Mouse (Mus musculus) MEL (cell line): ENCODE results near the gene Dapl1. TPM values are rescaled to one million over a fixed set of nuclear protein-coding genes. Genes with fewer than 3 reads are reported as not detected.

Experiments used
- DNase-seq: peaks from one replicate; pipeline ENCODE4 v3.0.0; 2011; ENCODE audit warnings: low read depth, low spot score
- H3K27ac ChIP-seq: 2 replicates; pipeline ENCODE4 v1.5.1; 2012; ENCODE audit warnings: low read depth, mild to moderate bottlenecking, control low read depth, low read length, moderate library complexity; ENCODE audit not compliant: control insufficient read depth
- H3K27me3 ChIP-seq, 2 experiments: fragments of 150-350 bp in 1 of 2; sonication (generic) in 1 of 2; 2 replicates each; pipeline ENCODE4 v1.6.1; 2012; ENCODE audit warnings: low read length in 2 of 2, mild to moderate bottlenecking in 2 of 2, improper control_type of control experiment in 1 of 2, moderate library complexity in 1 of 2; ENCODE audit not compliant: insufficient read depth in 2 of 2, control insufficient read depth in 1 of 2
- H3K36me3 ChIP-seq, 2 experiments: 2 replicates each; pipeline ENCODE4 v1.6.1; 2012 to 2014; ENCODE audit warnings: low read length in 2 of 2, improper control_type of control experiment in 1 of 2, inconsistent platforms in 1 of 2, mild to moderate bottlenecking in 1 of 2; ENCODE audit not compliant: insufficient read depth in 2 of 2, control insufficient read depth in 1 of 2
- H3K4me1 ChIP-seq, 2 experiments: fragments of 150-350 bp in 1 of 2; sonication (generic) in 1 of 2; 2 replicates each; pipeline ENCODE4 v1.6.1; 2012; ENCODE audit warnings: low read length in 2 of 2, improper control_type of control experiment in 1 of 2, mild to moderate bottlenecking in 1 of 2; ENCODE audit not compliant: insufficient read depth in 2 of 2, control insufficient read depth in 1 of 2
- H3K4me3 ChIP-seq, 2 experiments: fragments of 150-350 bp in 1 of 2; sonication (generic) in 1 of 2; 2 replicates each; pipeline ENCODE4 v1.5.1; 2012; ENCODE audit warnings: low read depth in 2 of 2, low read length in 2 of 2, mild to moderate bottlenecking in 2 of 2, moderate library complexity in 2 of 2, control low read depth in 1 of 2, improper control_type of control experiment in 1 of 2; ENCODE audit not compliant: control insufficient read depth in 1 of 2, insufficient read depth in 1 of 2
- H3K79me2 ChIP-seq: 2 replicates; pipeline ENCODE4 v1.6.1; 2012; ENCODE audit warnings: mild to moderate bottlenecking, low read length, moderate library complexity; ENCODE audit not compliant: control insufficient read depth, poor library complexity, insufficient read depth
- H3K9ac ChIP-seq: 2 replicates; pipeline ENCODE4 v1.6.1; 2012; ENCODE audit warnings: low read depth, mild to moderate bottlenecking, control low read depth, low read length, moderate library complexity; ENCODE audit not compliant: control insufficient read depth, poor library complexity, severe bottlenecking
- H3K9me3 ChIP-seq: fragments of 150-350 bp; sonication (generic); replicated peaks from 2 replicates; pipeline ENCODE4 v1.6.1; 2012; ENCODE audit warnings: mild to moderate bottlenecking, low read length, improper control_type of control experiment, moderate library complexity; ENCODE audit not compliant: insufficient read depth
- CHD2 ChIP-seq: IDR thresholded peaks from 2 replicates; pipeline ENCODE4 v1.6.1; 2011; ENCODE audit warnings: low read length, improper control_type of control experiment
- E2F4 ChIP-seq: IDR thresholded peaks from 2 replicates; pipeline ENCODE4 v1.6.1; 2011; ENCODE audit warnings: low read depth, low read length, improper control_type of control experiment, borderline replicate concordance
- ELF1 ChIP-seq: IDR thresholded peaks from 2 replicates; pipeline ENCODE4 v1.6.1; 2014; ENCODE audit warnings: low read depth, mild to moderate bottlenecking, inconsistent platforms, low read length, improper control_type of control experiment, moderate library complexity
- ETS1 ChIP-seq: IDR thresholded peaks from 2 replicates; pipeline ENCODE4 v1.6.1; 2012; ENCODE audit warnings: low read depth, mild to moderate bottlenecking, inconsistent platforms, low read length, improper control_type of control experiment, moderate library complexity
- GABPA ChIP-seq: IDR thresholded peaks from 2 replicates; pipeline ENCODE4 v1.6.1; 2012; ENCODE audit warnings: low read depth, mild to moderate bottlenecking, inconsistent platforms, low read length, improper control_type of control experiment, moderate library complexity
- KAT2A ChIP-seq: conservative IDR thresholded peaks from 2 replicates; pipeline ENCODE4 v1.6.1; 2012; ENCODE audit warnings: low read depth, low read length, improper control_type of control experiment, inconsistent platforms
- MAX ChIP-seq: IDR thresholded peaks from 2 replicates; pipeline ENCODE4 v1.6.1; 2011; ENCODE audit warnings: low read length, improper control_type of control experiment
- MAZ ChIP-seq: IDR thresholded peaks from 2 replicates; pipeline ENCODE4 v1.6.1; 2012; ENCODE audit warnings: low read depth, mild to moderate bottlenecking, inconsistent platforms, low read length, improper control_type of control experiment
- MYB ChIP-seq: IDR thresholded peaks from 2 replicates; pipeline ENCODE4 v1.6.1; 2011; ENCODE audit warnings: mild to moderate bottlenecking, low read depth, low read length, improper control_type of control experiment
- NRF1 ChIP-seq: IDR thresholded peaks from 2 replicates; pipeline ENCODE4 v1.6.1; 2014; ENCODE audit warnings: low read depth, mild to moderate bottlenecking, inconsistent platforms, low read length, improper control_type of control experiment, moderate library complexity; ENCODE audit not compliant: poor library complexity, insufficient read depth, severe bottlenecking
- POLR2A ChIP-seq, 2 experiments: IDR thresholded peaks; 2 replicates each; pipeline ENCODE4 v1.6.1; 2011 to 2012; ENCODE audit warnings: low read length in 2 of 2, mild to moderate bottlenecking in 2 of 2, control low read depth in 1 of 2, improper control_type of control experiment in 1 of 2, low read depth in 1 of 2, moderate library complexity in 1 of 2; ENCODE audit not compliant: control insufficient read depth in 1 of 2, insufficient read depth in 1 of 2, poor library complexity in 1 of 2
- POLR2AphosphoS5 ChIP-seq: IDR thresholded peaks from 2 replicates; pipeline ENCODE4 v1.6.1; 2012; ENCODE audit warnings: low read depth, borderline replicate concordance, mild to moderate bottlenecking, inconsistent platforms, low read length, moderate library complexity, mixed read lengths
- SIN3A ChIP-seq: IDR thresholded peaks from 2 replicates; pipeline ENCODE4 v1.6.1; 2012; ENCODE audit warnings: low read length, improper control_type of control experiment, inconsistent platforms
- SMC3 ChIP-seq: IDR thresholded peaks from 2 replicates; pipeline ENCODE4 v1.6.1; 2011; ENCODE audit warnings: low read depth, low read length, improper control_type of control experiment
- TBP ChIP-seq: IDR thresholded peaks from 2 replicates; pipeline ENCODE4 v1.8.0; 2011; ENCODE audit warnings: low read depth, low read length, improper control_type of control experiment
- TCF12 ChIP-seq: IDR thresholded peaks from 2 replicates; pipeline ENCODE4 v1.6.1; 2014; ENCODE audit warnings: low read depth, mild to moderate bottlenecking, inconsistent platforms, low read length, improper control_type of control experiment, moderate library complexity
- UBTF ChIP-seq: IDR thresholded peaks from 2 replicates; pipeline ENCODE4 v1.6.1; 2012; ENCODE audit warnings: low read depth, mild to moderate bottlenecking, inconsistent platforms, low read length, improper control_type of control experiment, moderate library complexity, borderline replicate concordance; ENCODE audit not compliant: insufficient read depth
- USF1 ChIP-seq: IDR thresholded peaks from 2 replicates; pipeline ENCODE4 v1.6.1; 2014; ENCODE audit warnings: low read depth, mild to moderate bottlenecking, inconsistent platforms, low read length, improper control_type of control experiment, moderate library complexity
- ZC3H11A ChIP-seq: IDR thresholded peaks from 2 replicates; pipeline ENCODE4 v1.6.1; 2012; ENCODE audit warnings: low read depth, mild to moderate bottlenecking, inconsistent platforms, low read length, improper control_type of control experiment
- ZKSCAN1 ChIP-seq: IDR thresholded peaks from 2 replicates; pipeline ENCODE4 v1.6.1; 2012; ENCODE audit warnings: low read depth, mild to moderate bottlenecking, inconsistent platforms, low read length, improper control_type of control experiment, moderate library complexity
- ZNF384 ChIP-seq: IDR thresholded peaks from 2 replicates; pipeline ENCODE4 v1.6.1; 2012; ENCODE audit warnings: low read depth, mild to moderate bottlenecking, inconsistent platforms, low read length, improper control_type of control experiment
- polyA plus RNA-seq, 2 experiments: library from polyadenylated mRNA; stranded (reverse) in 1 of 2; unstranded in 1 of 2; fragments of >175 nt in 1 of 2; fragments of >200 nt in 1 of 2; gene quantifications; 2 replicates each; pipeline versions ENCODE4 v1.2.1 to v1.2.4; 2012; ENCODE audit warnings: low replicate concordance in 2 of 2, low read depth in 1 of 2; ENCODE audit not compliant: insufficient read length in 2 of 2, insufficient read depth in 1 of 2, missing spikeins in 1 of 2
- total RNA-seq: library from RNA; depleted of rRNA; stranded (reverse); fragments of 300-350 nt; gene quantifications from 2 replicates; pipeline ENCODE4 v1.2.3, GENCODE M21; 2012

The Dapl1 gene
- total and polyA plus RNA-seq, 3 experiments, result not detected

DNA sequence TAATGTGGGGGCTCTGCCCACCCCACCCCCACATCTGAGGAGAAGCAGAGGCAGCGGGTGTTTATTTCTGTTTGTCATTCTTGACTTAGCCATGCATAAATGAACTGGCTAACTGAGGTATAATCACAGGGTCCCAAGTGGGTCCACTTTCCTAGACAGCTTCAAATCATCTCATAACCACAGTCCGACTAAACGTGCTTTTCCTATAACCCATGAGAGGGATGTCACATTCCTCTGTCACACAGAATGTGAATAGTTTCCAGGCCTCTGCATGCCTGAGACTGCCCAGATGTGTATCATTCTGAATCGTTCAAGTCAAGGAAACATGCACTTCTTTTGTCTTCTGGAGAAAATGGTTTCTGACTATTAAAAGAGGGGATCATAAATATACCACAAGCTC is 17.4 kb upstream of the Dapl1 start:
- H3K4me3 ChIP-seq, result no peak overlapping the region
- H3K27me3 ChIP-seq, result no peaks in the 10 kb centered on the region
- H3K9me3 ChIP-seq, result no peaks in the 10 kb centered on the region
- H3K4me1 ChIP-seq, result no peaks in the 10 kb centered on the region
- H3K27ac ChIP-seq, result no peak overlapping the region
- DNase-seq, result no peak
- H3K9ac ChIP-seq, result no peak overlapping the region
- TF ChIP-seq SIN3A (no peak), ZNF384 (no peak), ZKSCAN1 (no peak), SMC3 (no peak), E2F4 (no peak), KAT2A (no peak), NRF1 (no peak), GABPA (no peak), MAZ (no peak)
- TF ChIP-seq, all 39 proteins: peak for 0
- Histone ChIP-seq H3K36me3 (no peaks in the 10 kb centered on the region), H3K79me2 (no peaks in the 10 kb centered on the region)

DNA sequence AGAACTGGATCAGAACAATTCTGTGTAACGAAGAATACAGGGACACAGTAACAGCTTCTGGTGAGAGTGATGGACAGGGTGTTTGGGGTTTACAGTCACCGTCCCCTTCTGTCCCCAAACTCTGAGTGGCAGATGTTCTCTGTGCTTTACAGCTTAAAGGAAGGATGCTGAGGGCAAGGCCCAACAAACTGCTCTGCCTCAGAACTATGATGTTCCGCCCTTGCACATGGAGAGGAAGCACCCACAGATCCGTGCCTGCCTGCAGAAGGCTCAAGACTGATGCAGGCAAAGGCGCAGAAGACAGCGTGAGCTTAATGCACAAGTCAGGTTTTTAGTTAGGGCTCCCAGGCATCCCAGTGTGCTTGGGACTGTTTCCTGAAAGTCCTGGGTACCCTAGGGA is 16.5 kb upstream of the Dapl1 start:
- Histone ChIP-seq H3K4me1 (no peaks in the 10 kb centered on the region), H3K36me3 (no peaks in the 10 kb centered on the region), H3K9ac (no peak overlapping the region), H3K27me3 (no peaks in the 10 kb centered on the region), H3K9me3 (no peaks in the 10 kb centered on the region), H3K79me2 (no peaks in the 10 kb centered on the region), H3K4me3 (no peak overlapping the region), H3K27ac (no peak overlapping the region)
- no peak for DNase-seq
- TF ChIP-seq UBTF (no peak), POLR2AphosphoS5 (no peak), TCF12 (no peak), ZC3H11A (no peak), SIN3A (no peak), MAX (no peak), KAT2A (no peak), CHD2 (no peak), TBP (no peak), ELF1 (no peak), USF1 (no peak), ETS1 (no peak), NRF1 (no peak), POLR2A (IDR thresholded peaks at IDR 0.05; ENCODE audit: control insufficient read depth in 1 of 2, insufficient read depth in 1 of 2, low read depth in 1 of 2, low read length in 2 of 2, poor library complexity in 1 of 2) (no peak), MYB (no peak), ZNF384 (no peak), ZKSCAN1 (no peak)
- TF ChIP-seq, all 39 proteins: peak for 0
